Mouse (Mus musculus) brain, embryonic 14.5 days (tissue): ENCODE measurements at regions not wholly inside any gene's neighbourhood (a gene's known extent, or its start where the extent isn't known, plus 50 kb on each side); places are given as distances from the start of the nearest gene placed in this dataset.
A peak's percentile ranks its signal among the peaks of the same experiment; 100 is the strongest.

Experiments used
- DNase-seq: peaks from one replicate; pipeline ENCODE4 v3.0.0-alpha.2; 2011; ENCODE audit warnings: low read depth
- CTCF ChIP-seq: fragments of 200-500 bp; IDR thresholded peaks from 2 replicates; pipeline ENCODE4 v1.5.1; 2012; ENCODE audit warnings: inconsistent platforms, mild to moderate bottlenecking, moderate library complexity, borderline replicate concordance; ENCODE audit not compliant: insufficient read depth, insufficient read length; ENCODE audit errors: extremely low read depth
- POLR2A ChIP-seq: fragments of 200-500 bp; IDR thresholded peaks from 2 replicates; pipeline ENCODE4 v1.6.1; 2012; ENCODE audit warnings: mild to moderate bottlenecking, inconsistent platforms, borderline replicate concordance; ENCODE audit not compliant: poor library complexity, insufficient read depth, insufficient read length, severe bottlenecking; ENCODE audit errors: extremely low read depth

DNA sequence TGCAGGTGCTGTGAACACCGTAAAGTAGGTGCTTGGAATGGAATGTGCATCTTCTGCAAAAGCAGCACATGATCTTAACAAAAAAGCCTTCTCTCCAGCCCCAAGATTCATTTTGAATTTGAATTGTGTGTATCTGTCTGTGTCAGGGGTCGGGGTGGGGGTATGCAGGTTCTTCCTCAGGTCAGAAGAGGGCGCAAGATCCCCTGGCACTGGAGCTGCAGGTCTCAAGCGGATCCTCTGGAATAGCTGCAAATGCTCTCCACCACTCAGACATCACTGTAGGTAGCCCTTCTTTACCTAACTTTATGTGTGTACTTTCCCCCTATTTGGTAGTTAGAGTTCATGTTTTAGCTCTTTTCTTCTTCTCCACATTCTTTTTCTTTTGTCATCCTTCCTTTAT is 199.5 kb upstream of the Nampt start:
- no peak for DNase-seq
- no peak for TF ChIP-seq CTCF

- TF ChIP-seq CTCF (no peak), POLR2A (no peak)
- no peak for DNase-seq
Observed at GRCm38 (mm10) chr12:32621739-32622138, 197.6 kb upstream of the Nampt start.

DNA sequence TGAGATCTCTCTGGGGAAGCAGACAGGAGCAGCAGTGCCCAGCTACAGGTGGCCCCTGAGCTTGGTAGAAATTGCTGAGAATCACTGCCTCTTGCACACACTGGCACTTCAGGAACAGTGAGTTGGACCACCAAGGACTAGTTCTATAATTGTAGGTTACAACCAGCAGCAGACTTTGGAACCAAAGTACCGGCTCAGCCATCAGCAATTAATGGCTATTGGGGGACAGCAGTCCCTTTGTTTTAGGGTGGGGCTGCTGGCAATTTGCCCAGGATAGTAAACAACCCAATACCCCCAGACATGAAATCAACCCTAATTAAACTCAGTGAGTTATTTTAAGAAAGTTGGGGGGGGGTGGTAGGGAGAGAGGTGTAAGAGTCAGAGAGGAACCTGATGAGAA is 190.8 kb upstream of the Nampt start:
- TF ChIP-seq CTCF (no peak), POLR2A (no peak)

GRCm38 (mm10) chr12:32632935-32633334 is 186.4 kb upstream of the Nampt start:
- TF ChIP-seq POLR2A: no peak
- TF ChIP-seq CTCF: no peak
- peak; percentile 78 for DNase-seq

More for the DNA sequence above, 190.8 kb upstream of the Nampt start:
- peak; percentile 72 for DNase-seq

- DNase-seq: no peak
- TF ChIP-seq CTCF: no peak
Observed at GRCm38 (mm10) chr12:32635055-32635454, 184.3 kb upstream of the Nampt start.

GRCm38 (mm10) chr12:32637400-32638100 is 181.8 kb upstream of the Nampt start:
- TF ChIP-seq CTCF (no peak), POLR2A (no peak)
- DNase-seq: peak; percentile 87

DNA sequence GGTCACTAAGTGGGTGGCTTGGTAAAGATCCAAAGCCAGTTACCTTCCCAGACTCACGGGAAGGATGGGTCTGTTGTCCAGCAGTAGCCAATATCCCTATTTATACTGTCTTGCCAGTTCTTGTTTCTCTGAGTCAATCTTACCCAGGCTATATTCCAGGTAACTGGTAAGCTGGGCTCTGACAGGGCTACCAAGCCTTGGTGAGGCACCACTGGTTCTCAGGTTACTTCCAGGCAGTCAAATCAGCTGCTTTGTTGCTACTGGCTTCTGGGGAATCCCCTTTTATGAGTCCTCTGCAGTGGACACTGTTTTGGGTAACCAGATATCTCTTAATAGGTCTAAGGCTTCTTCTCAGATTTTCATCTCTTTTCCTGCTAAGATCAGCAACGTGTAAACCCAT is 178.8 kb upstream of the Nampt start:
- no peak for DNase-seq
- TF ChIP-seq CTCF: no peak
- no peak for TF ChIP-seq POLR2A

DNA sequence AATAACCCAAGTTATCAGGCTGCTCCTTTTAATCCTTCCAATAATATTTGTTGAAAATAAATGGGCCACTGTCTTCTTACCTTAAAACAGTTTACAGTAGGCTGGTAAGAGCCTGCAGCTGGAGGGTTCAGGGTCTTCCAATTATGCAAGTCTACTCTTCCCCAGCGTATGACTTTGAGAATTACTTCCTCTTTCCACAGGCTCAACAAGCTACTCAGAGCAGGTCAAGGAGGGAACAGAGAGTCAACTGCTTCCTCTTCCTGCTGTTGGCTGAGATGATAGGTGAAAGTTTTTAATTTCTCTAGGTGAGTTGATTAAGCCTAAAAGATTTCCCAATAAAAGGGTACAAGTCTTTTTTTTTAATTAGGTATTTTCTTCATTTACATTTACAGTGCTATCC is 176.9 kb upstream of the Nampt start:
- TF ChIP-seq CTCF (no peak), POLR2A (no peak)
- DNase-seq: no peak

DNA sequence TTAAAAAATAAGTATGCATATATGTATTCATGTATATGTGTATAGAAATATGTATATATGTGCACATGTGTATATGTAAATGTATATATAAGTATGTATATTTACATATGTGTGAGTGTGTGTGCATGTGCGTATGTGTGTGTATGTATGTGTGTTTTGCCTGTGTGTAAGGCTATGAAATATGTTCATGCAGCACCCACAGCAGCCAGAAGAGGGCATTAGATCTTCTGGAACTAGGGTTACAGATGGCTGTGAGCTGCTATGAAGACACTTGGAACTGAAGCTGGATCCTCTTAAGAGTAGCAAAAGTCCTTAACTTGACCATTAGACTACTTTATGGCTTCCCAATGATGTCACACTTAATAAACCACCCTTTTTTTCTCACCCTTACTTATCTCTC is 166.2 kb upstream of the Nampt start:
- DNase-seq: no peak
- TF ChIP-seq POLR2A (no peak), CTCF (no peak)

DNA sequence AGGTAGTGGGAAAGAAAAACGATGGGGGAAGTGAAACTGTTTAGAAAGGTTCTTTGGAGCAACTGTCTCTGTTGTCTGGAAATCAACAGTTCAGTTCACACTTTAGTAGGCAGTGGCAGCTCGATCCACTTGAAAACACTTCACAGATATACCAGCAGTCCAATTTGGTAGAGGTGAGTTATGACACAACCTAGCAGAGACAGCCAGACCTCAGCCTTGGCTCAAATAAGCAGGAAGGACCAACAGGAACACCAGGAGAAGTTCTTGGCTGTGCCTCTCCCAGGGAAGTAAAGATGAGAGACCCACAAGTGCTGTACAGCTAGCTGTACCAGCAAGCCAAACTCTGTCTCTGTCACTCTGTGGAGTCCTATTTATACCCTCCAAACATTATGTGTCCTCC is 163.2 kb upstream of the Nampt start:
- DNase-seq: no peak
- no peak for TF ChIP-seq CTCF

- no peak for TF ChIP-seq CTCF
- TF ChIP-seq POLR2A: no peak
- no peak for DNase-seq
Observed at GRCm38 (mm10) chr12:32661782-32662413, 157.4 kb upstream of the Nampt start.

DNA sequence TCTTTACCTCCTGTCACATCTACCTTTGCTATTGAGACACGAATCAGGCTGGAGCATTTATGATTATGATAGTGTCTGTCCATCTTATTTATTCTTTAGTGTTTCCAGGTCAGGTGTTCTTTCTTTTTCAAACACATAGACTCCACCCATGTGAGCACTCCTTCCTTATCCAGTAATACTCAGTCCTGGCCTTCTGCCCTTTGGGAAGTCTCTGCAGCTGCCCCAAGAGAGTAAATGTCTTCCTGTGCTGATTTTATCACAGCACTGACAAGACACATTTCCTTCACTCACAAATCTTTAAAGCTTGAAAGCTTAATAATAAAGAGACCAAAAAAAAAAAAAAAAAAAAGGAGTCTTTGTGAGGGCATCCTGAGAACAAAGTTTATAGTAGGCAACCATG is 153.3 kb upstream of the Nampt start:
- no peak for TF ChIP-seq POLR2A
- TF ChIP-seq CTCF: no peak
- DNase-seq: no peak

DNA sequence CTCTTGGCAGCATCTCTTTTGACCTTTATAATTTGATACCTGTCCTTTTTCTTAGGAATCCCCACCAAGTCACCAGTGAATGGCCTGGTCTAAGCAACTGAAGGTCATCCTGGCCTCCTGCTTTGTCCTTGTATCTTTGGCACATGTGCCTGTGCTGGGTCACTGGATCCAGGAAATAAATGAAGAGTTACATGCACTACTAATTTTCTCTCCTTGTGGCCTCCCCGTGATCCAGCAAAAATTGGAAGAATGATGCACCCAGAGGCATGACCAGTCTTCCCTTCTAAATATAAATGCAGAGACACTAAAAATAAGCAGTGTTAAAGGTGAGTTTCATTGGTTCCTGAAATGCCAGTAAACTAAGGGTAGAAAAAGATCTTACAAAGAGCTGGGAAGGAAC is 141.4 kb upstream of the Nampt start:
- DNase-seq: no peak
- TF ChIP-seq CTCF (no peak), POLR2A (no peak)

DNA sequence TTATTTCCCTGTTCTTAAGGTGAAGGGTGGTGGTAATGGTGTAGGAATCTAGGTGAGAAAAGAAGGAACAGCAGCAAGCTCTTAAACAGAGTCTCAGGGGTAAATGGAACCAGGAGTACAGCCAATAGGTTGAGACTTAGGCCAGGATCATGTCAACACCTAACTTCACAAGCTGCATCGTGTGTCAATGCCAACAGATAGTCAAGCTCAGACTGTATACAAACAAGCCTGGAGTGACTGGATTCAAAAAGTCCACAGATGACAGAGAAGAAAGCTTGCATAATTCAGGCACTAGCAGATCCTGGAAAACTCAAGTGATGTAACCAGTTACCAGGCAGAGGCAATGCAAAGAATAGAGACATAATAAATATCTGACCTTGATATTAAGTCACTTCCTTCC is 140.6 kb upstream of the Nampt start:
- DNase-seq: no peak
- TF ChIP-seq POLR2A: no peak
- no peak for TF ChIP-seq CTCF
